Mouse (Mus musculus) heart, embryonic 15.5 days (tissue): ENCODE measurements around the gene Zfp866. TPM values are rescaled to one million over a fixed set of nuclear protein-coding genes. Genes with fewer than 3 reads are reported as not detected.

Experiments
- ATAC-seq: fragments of 200-750 bp; cut with Nextera tagmentation; replicated peaks from 2 replicates; pipeline ENCODE4 v1.8.0; 2017; ENCODE audit warnings: low read depth, moderate TSS enrichment; ENCODE audit not compliant: insufficient number of reproducible peaks, insufficient read depth, low FRiP score
- H3K27ac ChIP-seq: fragments of 300-500 bp; sonication (generic); 2 replicates; pipeline ENCODE4 v1.5.1; 2015; ENCODE audit warnings: mild to moderate bottlenecking, inconsistent platforms
- H3K27me3 ChIP-seq: fragments of 300-500 bp; sonication (generic); 2 replicates; pipeline ENCODE4 v1.6.1; 2015; ENCODE audit warnings: inconsistent platforms
- H3K36me3 ChIP-seq: fragments of 300-500 bp; sonication (generic); 2 replicates; pipeline ENCODE4 v1.6.1; 2015; ENCODE audit warnings: mild to moderate bottlenecking, inconsistent platforms
- H3K4me1 ChIP-seq: fragments of 300-500 bp; sonication (generic); replicated peaks from 2 replicates; pipeline ENCODE4 v1.6.1; 2015; ENCODE audit warnings: inconsistent platforms
- H3K4me2 ChIP-seq: fragments of 300-500 bp; sonication (generic); 2 replicates; pipeline ENCODE4 v1.6.1; 2015; ENCODE audit warnings: inconsistent platforms, mild to moderate bottlenecking, moderate library complexity
- H3K4me3 ChIP-seq: fragments of 300-500 bp; sonication (generic); 2 replicates; pipeline ENCODE4 v1.5.1; 2015; ENCODE audit warnings: mild to moderate bottlenecking, inconsistent platforms
- H3K9ac ChIP-seq: fragments of 300-500 bp; sonication (generic); 2 replicates; pipeline ENCODE4 v1.6.1; 2015; ENCODE audit warnings: mild to moderate bottlenecking, inconsistent platforms
- H3K9me3 ChIP-seq: fragments of 300-500 bp; sonication (generic); replicated peaks from 2 replicates; pipeline ENCODE4 v1.6.1; 2016; ENCODE audit warnings: inconsistent platforms
- WGBS: fragments of 180-500 bp; shearing (Covaris S2); methylation state at CpG from one replicate; pipeline ENCODE4 v1.1.7; 2015; ENCODE audit warnings: mixed read lengths; 5-methylcytosine and 5-hydroxymethylcytosine counted together
- polyA plus RNA-seq: library from polyadenylated mRNA; unstranded; fragments of >200 nt; fragmentation: Nextera tagmentation; extraction: Ambion mirVana; gene quantifications from 2 replicates; pipeline ENCODE4 v1.2.1, GENCODE M21; 2015

The Zfp866 gene
- polyA plus RNA-seq, result 14.7 and 21.1 TPM in 2 replicates

DNA sequence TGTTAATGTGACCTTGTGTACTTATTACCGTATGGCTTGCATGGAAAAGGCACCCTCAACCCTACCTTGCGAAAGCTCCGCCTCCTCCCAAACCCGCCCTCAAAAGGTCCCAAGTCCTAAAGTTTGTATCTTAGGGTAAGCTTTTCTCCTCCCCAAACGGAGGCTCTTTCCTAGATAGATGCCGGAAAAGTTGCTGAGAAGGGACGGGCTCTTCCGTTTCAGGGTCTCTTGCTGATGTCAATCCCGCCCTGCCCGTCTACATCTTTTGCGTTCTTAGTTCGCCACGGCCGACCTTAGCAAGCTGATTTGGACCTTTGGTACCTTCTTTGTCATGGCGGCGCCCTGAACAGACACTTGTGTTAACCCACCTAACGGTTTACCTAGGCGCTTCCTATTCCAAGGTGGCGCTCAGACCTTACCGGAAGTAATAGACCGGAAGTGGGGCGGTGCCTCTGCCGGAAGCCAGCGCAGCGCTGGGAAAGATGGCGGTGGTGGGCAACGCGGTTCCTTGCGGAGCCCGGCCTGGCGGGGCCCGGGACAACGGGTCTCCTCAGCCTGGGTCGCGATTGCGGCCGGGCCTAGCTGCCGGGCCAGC, at the start of gene Zfp866, which contains the start of gene Atp13a1:
Gene Zfp866, minus strand, starts transcription at position 406 of the 595 bp plus-strand sequence.
Gene Atp13a1, plus strand, starts transcription at position 391 of the 595 bp plus-strand sequence.
- no peaks in the 10 kb centered on the region for H3K27me3 ChIP-seq
- peak within 1 kb of the TSS; percentile 100 for H3K4me3 ChIP-seq
- ATAC-seq, result peak; percentile 93
- H3K9ac ChIP-seq, result peak within 1 kb of the TSS; percentile 99
- WGBS, result under 1% methylated on average over 38 of the region's 38 CpGs
- peak within 1 kb of the TSS; percentile 91 for H3K4me2 ChIP-seq
- peak within 1 kb of the TSS; percentile 90 for H3K27ac ChIP-seq
- peaks cover 21% of the 10 kb centered on the region for H3K4me1 ChIP-seq
- no peaks in the 10 kb centered on the region for H3K9me3 ChIP-seq
- H3K36me3 ChIP-seq, result peaks cover 20% of the 10 kb centered on the region; the same call in 1 of the 2 replicates

DNA sequence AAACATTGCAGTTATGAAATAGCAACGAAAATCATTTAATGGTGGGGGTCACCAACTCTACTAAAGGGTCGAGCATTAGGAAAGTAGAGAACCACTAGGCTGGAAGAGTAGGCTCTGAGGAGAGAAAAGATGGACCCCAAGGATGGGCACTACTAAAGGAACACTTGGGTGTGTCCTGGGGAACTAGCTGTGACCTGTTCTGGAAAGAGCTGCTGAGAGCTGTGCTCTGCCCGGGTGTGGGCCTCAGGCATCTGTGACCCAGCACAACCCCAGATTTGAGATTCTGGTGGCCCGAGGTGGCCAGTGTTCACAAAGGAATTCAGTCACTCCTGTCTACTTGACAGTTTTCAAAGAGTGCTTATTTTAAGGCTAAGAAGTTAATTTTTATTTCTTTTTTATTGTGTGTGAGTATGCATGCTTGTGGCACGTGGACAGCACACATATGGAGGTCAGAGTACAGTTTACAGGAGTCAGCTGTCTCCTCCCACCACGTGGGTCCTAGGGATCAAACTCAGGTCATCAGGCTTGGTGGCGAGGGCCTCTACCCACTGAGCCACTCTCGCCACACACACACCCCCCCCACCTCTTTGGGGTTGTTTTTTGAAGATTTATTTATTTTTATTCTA, 46.2 kb upstream of the Zfp866 start:
- H3K27me3 ChIP-seq, result no peaks in the 10 kb centered on the region
- no peak for ATAC-seq

DNA sequence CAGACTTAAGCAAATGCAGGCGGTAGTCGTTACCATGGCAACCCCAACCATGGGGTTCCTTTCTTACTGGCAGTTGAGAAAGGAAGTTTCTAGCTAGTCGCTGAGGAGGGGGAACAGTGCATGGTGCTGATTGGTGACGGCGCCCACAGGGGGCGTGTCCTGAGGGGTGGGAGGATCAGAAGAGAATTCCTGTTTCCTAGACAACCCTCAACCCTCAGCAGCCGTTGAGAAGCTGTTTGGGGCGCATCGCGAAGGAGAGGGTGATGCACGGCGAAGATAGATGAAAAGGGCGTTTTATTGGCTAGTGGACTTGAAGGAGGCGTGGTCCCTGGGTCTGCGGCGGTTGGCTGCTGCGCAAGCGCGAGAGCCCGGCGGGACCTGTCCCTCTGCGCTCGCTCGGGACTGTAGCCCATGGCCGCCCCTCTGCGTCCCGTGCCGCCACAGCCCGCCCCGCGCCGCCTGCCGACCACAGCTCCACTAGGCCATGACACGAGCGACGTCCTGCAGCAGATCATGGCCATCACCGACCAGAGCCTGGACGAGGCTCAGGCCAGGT, 41.4 kb upstream of the Zfp866 start, which contains the start of gene Pbx4:
Gene Pbx4, plus strand, starts transcription at position 194 of the 556 bp plus-strand sequence.
- Histone ChIP-seq H3K27ac (0 out of 2 replicates have a peak within 1 kb of the TSS, but pooled peaks have one; percentile 14), H3K4me1 (peaks cover 12% of the 10 kb centered on the region), H3K9ac (peak within 1 kb of the TSS; percentile 60), H3K36me3 (no peaks in the 10 kb centered on the region), H3K4me2 (peak within 1 kb of the TSS; percentile 96), H3K4me3 (peak within 1 kb of the TSS; percentile 61), H3K27me3 (no peaks in the 10 kb centered on the region; the same call in 1 of the 2 replicates), H3K9me3 (no peaks in the 10 kb centered on the region)
- ATAC-seq, result peak; percentile 88
- WGBS, result under 1% methylated on average over 38 of the region's 38 CpGs

More for the DNA sequence above, 46.2 kb upstream of the Zfp866 start:
- Histone ChIP-seq H3K4me2 (no peak overlapping the region), H3K9me3 (no peaks in the 10 kb centered on the region), H3K27ac (no peak overlapping the region), H3K4me1 (peaks cover 9% of the 10 kb centered on the region), H3K9ac (no peak overlapping the region), H3K36me3 (no peaks in the 10 kb centered on the region), H3K4me3 (no peak overlapping the region)
- WGBS, result 65% methylated on average over 8 of the region's 8 CpGs

DNA sequence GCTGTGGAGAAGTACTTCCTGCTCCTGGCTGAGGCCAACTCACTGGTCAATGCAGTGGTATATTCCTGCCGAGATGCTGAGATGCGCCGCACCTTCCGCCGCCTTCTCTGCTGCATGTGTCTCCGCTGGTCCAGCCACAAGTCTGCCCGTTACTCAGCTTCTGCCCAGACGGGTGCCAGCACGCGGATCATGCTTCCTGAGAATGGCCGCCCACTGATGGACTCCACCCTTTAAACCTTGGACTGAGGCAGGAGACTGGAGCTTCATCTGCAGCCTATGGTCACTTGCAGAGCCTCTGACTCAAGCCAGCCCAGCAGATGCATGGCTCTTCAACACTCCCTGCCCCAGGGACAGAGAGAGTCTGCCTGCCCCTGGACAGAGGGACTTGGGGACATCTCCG, 35.4 kb upstream of the Zfp866 start:
- no peaks in the 10 kb centered on the region for H3K27me3 ChIP-seq
- H3K4me2 ChIP-seq, result no peak overlapping the region
- H3K4me1 ChIP-seq, result peaks cover 13% of the 10 kb centered on the region
- no peaks in the 10 kb centered on the region for H3K9me3 ChIP-seq
- no peak overlapping the region for H3K4me3 ChIP-seq
- ATAC-seq, result no peak
- WGBS, result 94% methylated on average over 12 of the region's 12 CpGs
- no peaks in the 10 kb centered on the region for H3K36me3 ChIP-seq
- H3K27ac ChIP-seq, result no peak overlapping the region
- no peak overlapping the region for H3K9ac ChIP-seq

DNA sequence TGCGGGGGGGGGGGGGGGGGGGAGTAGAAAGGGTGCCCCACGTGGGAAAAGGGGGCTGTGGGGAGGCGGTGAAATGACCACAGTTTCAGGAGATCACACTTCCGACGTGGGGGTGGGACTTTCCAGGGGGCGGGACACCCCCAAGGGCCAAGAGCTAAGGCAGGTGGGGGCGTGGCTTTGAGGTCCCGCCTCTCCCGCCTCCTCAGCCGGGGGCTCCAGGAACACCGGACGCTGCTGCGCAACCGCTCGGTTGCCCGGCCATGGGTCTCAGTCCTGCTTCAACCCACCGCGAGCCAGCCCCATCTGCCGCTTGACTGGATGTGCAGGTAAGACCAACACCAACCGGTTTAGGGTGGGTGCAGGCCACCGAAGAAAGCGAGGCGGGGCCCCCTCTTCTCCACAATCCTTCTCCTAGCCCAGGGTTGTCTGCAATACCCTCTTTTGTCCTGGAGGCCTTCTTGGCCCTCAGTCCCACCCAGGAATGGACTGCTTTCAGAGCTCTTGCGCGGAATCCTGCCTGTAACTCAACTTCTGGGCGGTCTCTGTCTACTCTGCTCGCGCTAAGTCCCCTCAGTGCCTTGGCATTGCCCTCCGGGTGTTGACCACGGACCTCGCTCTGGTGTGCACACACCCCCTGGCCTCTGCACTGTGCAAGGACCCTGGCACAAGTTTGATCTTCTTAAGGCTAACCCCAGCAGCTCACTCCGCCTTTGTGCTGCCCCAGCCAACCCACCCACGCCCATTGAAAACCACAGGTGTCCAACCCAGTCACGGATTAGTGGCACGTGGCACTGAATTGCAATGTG, 31.6 kb upstream of the Zfp866 start, which contains the start of gene Lpar2:
Gene Lpar2, plus strand, starts transcription at position 44 of the 806 bp plus-strand sequence.
- H3K27ac ChIP-seq, result peak within 1 kb of the TSS; percentile 36; the same call in 1 of the 2 replicates
- ATAC-seq, result peak; percentile 62
- 4% methylated on average over 32 of the region's 35 CpGs for WGBS

DNA sequence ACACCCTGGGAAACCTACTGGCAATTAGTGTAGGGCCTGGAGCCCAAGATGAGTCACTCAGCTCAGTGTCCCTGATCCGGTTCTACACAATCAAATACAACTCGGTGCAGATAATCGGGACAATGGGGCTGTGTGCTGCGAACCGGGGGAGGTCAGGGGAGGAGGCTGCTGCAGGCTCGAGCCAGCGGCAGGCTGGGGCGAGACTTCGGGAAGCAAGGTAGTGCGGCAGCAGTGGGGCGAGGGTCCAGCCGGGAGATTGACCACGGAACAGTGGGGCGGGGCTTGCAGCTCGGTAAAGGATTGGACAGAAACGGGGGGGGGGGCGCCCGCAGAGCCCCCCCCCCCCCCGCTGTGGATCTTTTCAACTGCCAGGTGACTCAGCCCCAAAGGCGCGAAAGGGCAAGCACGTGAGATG, 31.0 kb upstream of the Zfp866 start:
- H3K4me3 ChIP-seq, result peak overlapping the region; percentile 52
- no peaks in the 10 kb centered on the region for H3K27me3 ChIP-seq
- ATAC-seq, result peak; percentile 44; the same call in 1 of the 2 replicates
- H3K36me3 ChIP-seq, result peaks cover 10% of the 10 kb centered on the region; the same call in 1 of the 2 replicates
- H3K9ac ChIP-seq, result peak overlapping the region; percentile 32
- 2% methylated on average over 14 of the region's 22 CpGs for WGBS
- H3K27ac ChIP-seq, result 0 out of 2 replicates have a peak overlapping the region, but pooled peaks have one; percentile 36
- H3K9me3 ChIP-seq, result no peaks in the 10 kb centered on the region
- H3K4me1 ChIP-seq, result peaks cover 13% of the 10 kb centered on the region
- peak overlapping the region; percentile 75 for H3K4me2 ChIP-seq

More for the DNA sequence above, 31.6 kb upstream of the Zfp866 start, which contains the start of gene Lpar2:
- H3K4me2 ChIP-seq, result peak within 1 kb of the TSS; percentile 75
- no peaks in the 10 kb centered on the region for H3K9me3 ChIP-seq
- peaks cover 13% of the 10 kb centered on the region for H3K4me1 ChIP-seq
- peak within 1 kb of the TSS; percentile 32 for H3K9ac ChIP-seq
- no peaks in the 10 kb centered on the region for H3K27me3 ChIP-seq
- peaks cover 6% of the 10 kb centered on the region; the same call in 1 of the 2 replicates for H3K36me3 ChIP-seq
- peak within 1 kb of the TSS; percentile 52 for H3K4me3 ChIP-seq

DNA sequence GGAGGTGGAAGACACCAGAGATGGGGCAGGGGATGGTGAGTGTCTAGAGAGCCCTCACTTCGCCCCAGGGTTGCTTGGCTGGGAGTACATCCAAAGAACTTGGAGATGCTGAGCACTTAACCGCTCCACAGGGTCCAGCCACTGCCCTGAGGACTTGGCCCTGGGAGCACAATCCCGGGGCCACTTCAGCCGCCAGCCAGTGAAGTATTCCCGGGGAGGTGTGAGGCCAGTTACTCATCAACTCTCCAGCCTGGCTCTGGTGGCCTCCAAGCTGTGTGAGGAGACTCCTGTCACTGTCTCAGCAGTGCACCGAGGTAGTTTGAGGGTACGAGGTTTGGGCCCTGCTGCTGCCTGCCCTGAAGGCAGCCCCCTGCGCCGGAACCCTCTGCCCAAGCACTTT, 29.5 kb upstream of the Zfp866 start:
- no peak for ATAC-seq
- no peak overlapping the region for H3K4me3 ChIP-seq

DNA sequence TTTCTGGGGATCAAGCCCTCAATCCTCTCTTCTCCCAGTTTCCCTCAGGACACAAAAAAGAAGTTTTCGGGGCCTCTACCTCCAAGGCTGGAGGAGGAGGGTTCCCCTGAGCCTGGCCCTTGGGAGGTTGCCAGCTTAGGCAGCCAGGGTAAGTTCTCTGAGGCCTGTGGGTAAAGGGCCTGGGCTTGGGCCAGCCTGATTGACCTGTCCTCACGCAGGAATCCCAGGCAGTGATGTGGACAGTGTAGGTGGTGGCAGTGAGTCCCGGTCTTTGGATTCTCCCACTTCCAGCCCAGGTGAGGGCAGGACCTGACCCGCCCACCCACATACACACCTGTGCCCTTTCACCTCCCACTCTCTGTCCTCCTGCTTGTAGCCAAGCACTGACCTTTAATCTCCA, 24.4 kb upstream of the Zfp866 start:
- ATAC-seq, result no peak
- H3K36me3 ChIP-seq, result peaks cover 31% of the 10 kb centered on the region

More for the DNA sequence above, 29.5 kb upstream of the Zfp866 start:
- 76% methylated on average over 9 of the region's 9 CpGs for WGBS
- Histone ChIP-seq H3K9me3 (no peaks in the 10 kb centered on the region), H3K27ac (no peak overlapping the region), H3K27me3 (no peaks in the 10 kb centered on the region), H3K4me2 (no peak overlapping the region), H3K36me3 (peaks cover 10% of the 10 kb centered on the region; the same call in 1 of the 2 replicates), H3K4me1 (peaks cover 13% of the 10 kb centered on the region), H3K9ac (no peak overlapping the region)

DNA sequence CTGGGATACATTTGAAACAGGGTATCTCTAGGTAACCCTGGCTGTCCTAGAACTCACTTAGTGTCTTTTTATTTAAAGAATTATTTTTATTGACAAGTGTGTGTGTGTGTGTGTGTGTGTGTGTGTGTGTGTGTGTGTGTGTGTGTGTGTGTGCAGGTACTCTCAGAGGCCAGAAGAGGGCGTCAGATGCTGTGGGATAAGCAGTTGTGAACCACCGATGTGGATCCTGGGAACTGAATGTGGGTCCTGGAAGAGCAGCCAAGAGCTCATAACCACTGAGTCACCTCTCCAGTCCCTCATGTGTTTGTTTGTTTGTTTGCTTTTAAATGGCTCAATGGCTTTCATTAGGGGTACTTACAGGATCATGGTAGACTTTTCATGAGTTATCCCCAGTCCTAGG, 23.9 kb upstream of the Zfp866 start:
- peaks cover 31% of the 10 kb centered on the region for H3K36me3 ChIP-seq

More for the DNA sequence above, 24.4 kb upstream of the Zfp866 start:
- Histone ChIP-seq H3K9ac (no peak overlapping the region), H3K4me1 (no peaks in the 10 kb centered on the region), H3K4me3 (no peak overlapping the region), H3K27ac (no peak overlapping the region), H3K4me2 (no peak overlapping the region), H3K27me3 (no peaks in the 10 kb centered on the region), H3K9me3 (no peaks in the 10 kb centered on the region)
- 89% methylated on average over 4 of the region's 4 CpGs for WGBS

DNA sequence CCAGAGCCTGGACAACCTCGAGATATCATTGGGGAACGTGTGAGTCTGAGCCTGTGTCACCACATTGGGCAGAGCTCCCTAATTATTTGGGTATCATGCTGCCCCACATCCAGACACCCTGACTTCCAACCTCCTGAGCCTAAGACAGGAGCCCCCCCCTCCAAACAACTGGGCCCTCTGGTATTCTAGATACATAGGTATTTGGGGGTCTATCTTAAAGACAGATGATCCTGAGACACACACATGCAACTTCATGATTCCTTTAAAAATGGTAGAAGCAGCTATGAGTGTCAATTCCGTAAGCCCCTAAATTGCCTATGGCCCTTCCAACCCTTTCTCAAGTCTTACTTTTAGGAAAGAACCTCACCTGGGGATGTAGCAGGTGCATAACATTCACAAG, 18.8 kb upstream of the Zfp866 start:
- H3K9ac ChIP-seq, result no peak overlapping the region
- H3K27ac ChIP-seq, result no peak overlapping the region
- no peak overlapping the region for H3K4me3 ChIP-seq
- peaks cover 12% of the 10 kb centered on the region for H3K4me1 ChIP-seq
- no peak overlapping the region for H3K4me2 ChIP-seq
- no peaks in the 10 kb centered on the region for H3K27me3 ChIP-seq
- 48% methylated on average over 3 of the region's 3 CpGs for WGBS
- H3K9me3 ChIP-seq, result no peaks in the 10 kb centered on the region
- no peak for ATAC-seq
- peaks cover 56% of the 10 kb centered on the region for H3K36me3 ChIP-seq

More for the DNA sequence above, 23.9 kb upstream of the Zfp866 start:
- Histone ChIP-seq H3K27ac (no peak overlapping the region), H3K27me3 (no peaks in the 10 kb centered on the region), H3K4me1 (no peaks in the 10 kb centered on the region), H3K4me2 (no peak overlapping the region), H3K4me3 (no peak overlapping the region), H3K9me3 (no peaks in the 10 kb centered on the region), H3K9ac (no peak overlapping the region)
- no peak for ATAC-seq
- 69% methylated on average over 2 of the region's 2 CpGs for WGBS
